Mouse (Mus musculus) liver, embryonic 14.5 days (tissue): ENCODE measurements at regions not wholly inside any gene's neighbourhood (a gene's known extent, or its start where the extent isn't known, plus 50 kb on each side); places are given as distances from the start of the nearest gene placed in this dataset.

ENCODE experiments used
- CTCF ChIP-seq: IDR thresholded peaks from 2 replicates; pipeline ENCODE4 v1.5.1; 2016; ENCODE audit warnings: antibody characterized with exemption, low read depth, control low read depth
- EP300 ChIP-seq: IDR thresholded peaks from 2 replicates; pipeline ENCODE4 v1.6.1; 2016; ENCODE audit warnings: antibody characterized with exemption, low read depth

DNA sequence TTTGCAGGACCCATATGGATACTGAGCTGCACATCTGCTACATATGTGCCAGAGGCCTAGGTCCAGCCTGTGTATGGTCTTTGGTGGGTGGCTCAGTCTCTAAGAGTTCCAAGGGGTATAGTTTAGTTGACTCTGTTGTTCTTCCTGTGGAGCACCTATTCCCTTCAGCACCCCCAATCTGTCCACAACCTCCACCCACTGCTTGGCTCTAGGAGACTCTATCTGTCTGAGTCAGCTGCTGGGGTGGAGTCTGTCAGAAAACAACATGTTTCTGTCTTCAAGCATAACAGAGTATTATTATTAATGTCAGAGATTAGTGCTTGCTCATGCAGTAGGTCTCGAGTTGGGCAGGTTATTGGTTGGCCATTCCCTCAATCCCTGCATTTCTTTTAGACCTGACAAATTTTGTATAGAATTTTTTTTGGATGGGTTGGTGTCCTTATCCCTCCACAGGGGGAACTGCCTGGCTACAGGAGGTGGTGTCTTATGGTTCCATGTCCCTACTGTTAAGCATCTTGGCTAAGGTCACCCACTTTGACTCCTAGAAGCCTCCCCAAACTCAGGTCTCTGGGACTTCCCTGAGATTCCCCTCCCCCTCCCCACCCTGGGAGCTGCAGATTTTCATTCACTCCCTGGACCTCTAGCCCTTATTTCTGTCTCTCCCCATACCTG, 433.4 kb upstream of the Amot start:
- no peak for TF ChIP-seq CTCF
- no peak for TF ChIP-seq EP300
